Mouse (Mus musculus): ENCODE measurements at regions not wholly inside any gene's neighbourhood (a gene's known extent, or its start where the extent isn't known, plus 50 kb on each side); places are given as distances from the start of the nearest gene placed in this dataset.
"Not testable (repeated sequence)": the region's sequence is repeated elsewhere in the genome, so short reads cannot be mapped to it uniquely, and the experiment has no call there.

DNA sequence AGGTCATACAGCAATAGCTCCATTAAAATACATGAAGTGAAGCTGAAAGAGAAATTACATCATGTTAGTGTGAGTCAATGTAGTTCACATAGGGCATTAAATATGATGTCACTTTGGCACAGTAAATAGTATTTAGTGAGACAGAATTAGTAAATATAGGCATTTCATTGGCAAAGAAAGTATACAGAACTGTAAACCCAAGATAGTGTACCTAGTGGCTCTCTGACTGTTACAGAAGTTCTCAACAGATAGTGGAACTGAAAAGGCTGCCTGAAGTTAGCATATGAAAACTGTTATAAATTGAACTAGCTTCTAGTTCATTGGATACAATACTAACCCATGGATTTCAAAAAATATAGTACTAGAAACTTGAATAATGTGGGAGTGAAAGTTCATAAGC lies 1642.1 kb upstream of the Cdh6 start:
- DNase-seq (ENCODE audit: low read depth): no peak

DNA sequence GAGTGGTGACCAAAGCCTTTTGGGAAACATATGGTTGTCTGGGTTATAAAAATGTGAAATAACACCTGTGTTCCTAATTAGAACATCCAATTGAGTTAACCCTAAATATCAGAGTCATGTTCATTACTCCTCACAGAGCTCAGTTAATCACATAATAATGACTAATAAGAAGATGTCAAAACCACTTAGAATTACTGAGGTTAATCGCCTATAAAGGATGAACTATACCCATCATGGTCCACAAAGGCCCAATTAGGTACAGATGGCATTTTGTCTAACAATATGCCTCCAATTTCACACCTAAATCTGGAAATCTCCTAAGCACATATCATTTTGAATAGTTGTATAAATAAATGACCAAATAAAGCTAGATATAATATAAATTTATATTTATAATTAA lies 1633.4 kb upstream of the Cdh6 start:
- no peak for DNase-seq (ENCODE audit: low read depth)

DNA sequence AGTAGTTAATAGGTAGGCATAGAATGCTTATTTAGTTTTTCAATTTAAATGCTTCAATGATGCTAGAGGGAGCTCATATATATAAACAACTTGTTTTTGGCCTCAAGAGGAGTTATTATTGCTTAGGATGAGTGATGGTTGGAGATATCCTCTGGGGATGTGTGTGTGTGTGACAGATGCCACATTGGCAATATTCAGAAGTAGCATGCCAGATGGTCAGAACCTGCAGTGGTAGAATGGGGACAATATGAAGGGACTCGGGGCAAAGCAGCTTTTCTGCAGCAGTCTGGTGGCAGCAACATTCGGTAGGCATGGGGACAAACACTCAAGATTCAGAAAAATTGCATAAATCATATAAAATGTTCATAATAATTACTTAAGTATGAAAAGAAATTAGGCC lies 1621.7 kb upstream of the Cdh6 start:
- DNase-seq (ENCODE audit: low read depth): no peak

DNA sequence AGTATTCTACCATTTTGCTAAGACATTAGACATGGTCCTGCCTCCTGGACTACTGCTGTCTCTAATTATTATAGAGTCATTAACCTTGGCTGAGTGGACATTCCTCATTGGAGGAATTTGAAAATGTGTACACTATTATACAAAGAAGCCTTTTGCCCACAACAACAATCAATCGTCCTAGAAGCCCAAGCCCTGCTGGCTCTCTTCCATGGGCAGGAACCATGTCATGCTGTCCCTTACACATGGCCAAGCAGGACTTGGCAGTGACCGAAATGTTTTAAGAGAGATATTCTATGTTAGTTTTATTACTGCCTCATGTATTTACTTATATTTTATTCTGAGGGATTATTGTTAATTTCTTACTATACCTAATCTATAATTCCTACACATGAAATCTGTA lies 1607.3 kb upstream of the Cdh6 start:
- no peak for DNase-seq (ENCODE audit: low read depth)

DNA sequence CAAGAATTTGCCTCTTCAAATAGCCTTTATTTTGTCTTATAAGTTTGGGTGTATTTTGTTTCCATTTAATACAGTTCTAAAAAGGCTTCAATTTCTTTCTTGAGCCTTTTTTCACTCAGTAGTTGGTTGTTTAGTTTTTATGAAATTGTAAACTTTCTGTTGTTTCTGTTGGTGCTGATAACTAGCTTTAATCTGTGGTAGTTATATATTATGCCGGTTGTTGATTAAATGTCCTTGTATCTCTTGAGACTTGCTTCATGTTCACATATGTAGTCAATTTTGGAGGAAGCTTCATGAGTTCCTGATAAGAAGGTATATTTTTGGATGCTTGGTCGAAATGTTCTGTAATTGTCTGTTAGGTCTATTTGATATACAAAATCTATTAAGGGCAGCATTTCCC lies 1568.3 kb upstream of the Cdh6 start:
- DNase-seq (ENCODE audit: low read depth): no peak

DNA sequence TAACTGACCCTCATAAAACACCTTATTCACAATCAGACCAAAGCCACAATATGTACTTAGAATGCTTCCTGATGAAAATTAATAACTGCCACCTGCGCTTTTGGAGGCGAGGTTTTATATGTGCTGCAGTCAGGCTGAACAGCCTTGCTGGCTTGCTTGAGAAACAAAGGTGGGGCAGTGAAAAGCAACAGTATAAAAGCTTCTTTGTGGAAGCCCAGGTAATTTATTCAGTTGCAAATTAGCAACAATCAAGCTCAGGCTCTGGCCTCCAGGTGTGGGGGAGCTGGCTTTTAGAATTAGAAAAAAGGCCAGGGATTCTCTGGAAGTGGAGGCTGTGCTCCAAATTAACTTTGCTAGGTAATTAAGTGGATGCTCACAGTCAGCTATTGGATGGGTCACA lies 1524.5 kb upstream of the Cdh6 start:
- not testable (repeated sequence) for DNase-seq (ENCODE audit: low read depth)

DNA sequence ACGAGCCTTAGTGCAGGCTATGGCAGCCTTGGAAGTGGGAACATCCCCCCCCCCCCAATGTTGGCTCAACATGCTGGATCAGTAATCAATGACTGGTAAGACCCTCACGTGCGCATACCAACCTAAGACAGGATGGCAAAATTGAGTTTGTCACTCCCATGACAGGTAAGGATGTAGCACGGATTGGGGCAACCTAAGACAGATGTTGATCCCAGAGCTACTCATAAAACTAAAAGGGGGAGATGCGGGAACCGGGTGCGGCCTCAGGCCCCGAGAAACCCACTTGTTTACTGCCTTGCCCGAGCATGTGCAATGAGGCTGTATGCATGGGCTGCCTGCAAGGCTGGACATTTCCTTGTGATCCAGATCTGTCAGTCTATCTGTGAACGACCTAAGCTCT lies 1523.0 kb upstream of the Cdh6 start:
- no peak for DNase-seq (ENCODE audit: low read depth)

DNA sequence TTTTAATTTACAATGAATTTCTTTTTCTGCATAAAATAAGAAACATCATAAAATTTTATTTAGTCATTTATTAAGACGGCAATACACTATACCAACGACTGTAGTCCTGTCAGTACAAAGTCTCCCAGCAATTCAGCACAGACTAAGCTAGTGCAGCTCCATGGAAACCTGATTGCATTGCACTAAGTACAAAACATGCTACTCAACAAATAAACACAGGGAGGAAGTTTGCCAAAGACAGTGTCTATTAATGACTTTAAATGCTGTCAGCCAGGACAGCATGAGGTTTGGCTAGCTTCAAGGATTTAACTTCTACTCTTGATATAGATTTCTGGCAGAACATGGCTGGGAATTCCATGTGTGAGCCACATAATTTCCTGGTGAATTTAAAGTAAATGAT lies 1515.7 kb upstream of the Cdh6 start:
- DNase-seq (ENCODE audit: low read depth): no peak

DNA sequence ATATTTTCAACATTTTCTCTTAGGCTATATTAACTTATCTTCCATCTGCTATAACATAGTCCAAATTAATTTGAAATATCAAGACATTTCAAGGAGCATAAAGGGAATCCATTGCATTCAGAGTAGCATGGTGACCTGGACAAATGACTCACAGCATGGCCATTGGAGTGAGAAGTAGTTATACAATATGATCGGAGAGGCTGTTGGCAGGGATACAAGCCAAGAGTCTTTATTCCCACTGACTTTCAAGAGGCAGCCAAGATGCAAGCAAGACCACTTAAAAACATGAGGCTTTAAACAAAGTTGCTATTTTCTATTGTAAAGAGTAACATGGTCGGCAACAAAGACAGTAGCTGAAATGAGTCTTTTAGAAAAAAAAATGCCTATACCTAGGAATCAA lies 1468.8 kb upstream of the Cdh6 start:
- no peak for DNase-seq (ENCODE audit: low read depth)

DNA sequence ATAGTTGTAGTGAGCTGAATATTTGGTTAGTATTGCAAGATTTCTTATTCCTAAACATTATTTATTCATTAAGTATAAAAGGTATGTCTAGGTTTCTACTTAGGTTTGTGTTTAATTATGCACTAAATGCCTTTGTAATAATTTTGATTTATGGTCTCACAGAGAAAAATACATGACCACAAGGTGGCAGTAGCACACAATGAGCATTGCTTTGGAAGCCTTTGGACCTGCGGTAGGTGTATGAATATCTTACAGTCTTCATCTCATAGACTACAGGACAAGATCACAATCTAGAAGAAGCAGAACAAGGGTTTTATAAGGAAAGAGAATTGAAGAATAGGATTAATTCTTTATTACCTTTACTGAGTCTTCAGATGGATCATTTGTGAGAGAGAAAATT lies 1455.0 kb upstream of the Cdh6 start:
- DNase-seq (ENCODE audit: low read depth): peak; percentile 66

DNA sequence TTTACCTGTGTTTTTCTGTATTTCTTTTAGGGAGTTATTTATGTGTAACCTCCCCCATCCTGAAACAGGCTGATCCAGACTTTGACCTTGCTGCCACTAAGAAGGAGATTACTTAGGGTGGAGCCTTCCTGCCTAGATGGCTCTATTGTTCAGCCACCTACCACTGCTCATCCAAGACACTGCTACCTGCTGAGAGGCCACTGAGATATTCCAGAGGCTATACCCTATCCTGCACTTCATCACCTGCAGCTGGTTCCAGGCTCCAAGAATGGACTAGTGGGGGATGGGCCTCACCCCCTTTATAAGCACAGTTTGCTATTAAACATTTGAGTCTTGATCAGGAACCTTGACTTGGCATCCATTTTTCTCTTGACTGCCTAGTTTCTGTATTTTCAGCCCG lies 1433.2 kb upstream of the Cdh6 start:
- DNase-seq (ENCODE audit: low read depth): no peak
